Mouse (Mus musculus): ENCODE measurements around the gene Galnt15. TPM values are rescaled to one million over a fixed set of nuclear protein-coding genes. Genes with fewer than 3 reads are reported as not detected.

Gene Galnt15
- total RNA-seq (2023): 0.15 TPM in 1 of 4 replicates, not detected in the others

DNA sequence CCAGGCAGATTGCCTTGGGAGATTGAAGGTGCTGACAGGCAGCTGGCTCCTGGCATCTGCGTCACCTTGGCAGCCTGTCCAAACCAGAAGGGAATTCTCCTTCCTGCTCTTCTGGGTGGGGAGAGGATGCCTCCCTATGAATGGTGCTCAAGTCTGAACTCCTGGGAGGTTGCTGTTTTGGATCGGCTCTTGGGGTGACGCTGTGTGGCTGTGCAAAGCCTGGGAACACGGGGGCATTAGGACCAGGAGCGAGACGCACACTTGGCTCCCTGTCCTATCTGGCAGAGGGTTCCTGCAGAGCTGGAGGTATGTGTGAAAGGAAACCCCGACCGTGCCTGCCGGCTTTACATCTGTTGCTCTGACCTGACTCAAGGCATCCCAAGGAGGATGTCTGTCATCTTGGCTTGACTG is at the start of gene Galnt15:
Gene Galnt15 (plus strand): TSS at position 309 of the 411 bp plus-strand sequence.

DNA sequence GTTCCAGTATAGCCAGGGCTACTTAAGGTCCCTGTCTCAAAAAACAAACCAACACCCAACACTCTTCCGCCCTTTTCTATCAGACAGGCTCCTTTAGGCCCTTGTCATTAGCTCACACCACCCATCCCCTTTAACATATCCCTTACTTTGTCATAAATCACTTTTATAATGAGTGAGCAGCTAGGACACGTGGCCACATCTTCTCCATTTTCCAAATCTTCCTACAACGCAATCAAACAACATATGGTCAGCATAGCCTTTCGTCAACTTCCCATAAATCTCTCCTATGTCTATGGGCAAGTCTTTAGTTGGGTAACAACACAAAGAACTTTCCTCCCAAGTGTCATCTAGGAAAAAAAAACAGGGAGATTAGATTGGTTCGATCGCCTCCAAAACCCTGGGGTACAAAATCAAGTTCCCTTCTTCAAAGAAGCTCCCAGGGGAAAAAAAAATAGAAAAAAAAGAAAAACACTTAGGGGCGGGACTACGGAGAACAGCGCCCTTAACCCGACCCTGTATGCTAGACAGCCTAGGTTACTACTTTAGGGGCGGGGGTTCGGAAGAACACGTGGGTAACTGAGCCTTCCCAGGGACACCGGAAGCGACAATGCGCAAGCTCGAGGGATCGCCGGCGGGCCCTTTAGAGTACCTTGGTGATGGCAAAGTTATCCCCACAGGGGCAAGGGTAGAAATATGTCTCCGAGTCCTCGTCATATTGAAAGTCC is 56.1 kb downstream of the Galnt15 start, which contains the start of gene Oxnad1:
Gene Oxnad1 (plus strand): TSS at position 614 of the 725 bp plus-strand sequence.

GRCm38 (mm10) chr14:32085486-32086201 is 56.9 kb downstream of the Galnt15 start, which contains the start of gene Dph3:
Dph3 (minus strand) TSS chr14:32085729.

Other genes with a start within 250 kb of the Galnt15 start
- gene Ankrd28, start 198.3 kb upstream of the Galnt15 start, total RNA-seq (2023): 39.7 to 46.3 TPM (median 40.5 TPM) in 4 replicates
- gene Oxnad1, start 56.4 kb downstream of the Galnt15 start, total RNA-seq (2023): 9.7 to 17.7 TPM (median 12.1 TPM) in 4 replicates
- gene Dph3, start 56.7 kb downstream of the Galnt15 start, total RNA-seq (2023): 90.7 to 111 TPM (median 104 TPM) in 4 replicates
- not detected in 4 replicates for gene Msmb, start 113.0 kb downstream of the Galnt15 start, total RNA-seq (2023)
- gene Ncoa4, start 130.9 kb downstream of the Galnt15 start, total RNA-seq (2023): 66.7 to 77.8 TPM (median 72.6 TPM) in 4 replicates
- 68.7 to 90.4 TPM (median 83.2 TPM) in 4 replicates for gene Timm23, start 172.9 kb downstream of the Galnt15 start, total RNA-seq (2023)
- 54.1 to 65.2 TPM (median 60.9 TPM) in 4 replicates for gene Parg, start 173.0 kb downstream of the Galnt15 start, total RNA-seq (2023)